Mouse (Mus musculus) hindbrain, embryonic 14.5 days (tissue): Measurements from ENCODE around the gene Stpg4. TPM values are rescaled to one million over a fixed set of nuclear protein-coding genes. Genes with fewer than 3 reads are reported as not detected.

Experiments
- ATAC-seq: fragments of 200-750 bp; cut with Nextera tagmentation; 2 replicates; pipeline ENCODE4 v1.8.0; 2017; ENCODE audit warnings: moderate number of reproducible peaks, mild to moderate bottlenecking, moderate TSS enrichment, moderate library complexity; ENCODE audit not compliant: low FRiP score
- DNase-seq: peaks from one replicate; pipeline ENCODE4 v3.0.0-alpha.2; 2015; ENCODE audit warnings: low spot score
- H3K27ac ChIP-seq: fragments of 300-500 bp; sonication (generic); 2 replicates; pipeline ENCODE4 v1.5.1; 2014; ENCODE audit warnings: mild to moderate bottlenecking, moderate library complexity
- H3K27me3 ChIP-seq: fragments of 300-500 bp; sonication (generic); 2 replicates; pipeline ENCODE4 v1.6.1; 2014; ENCODE audit warnings: mild to moderate bottlenecking, low read length, mixed read lengths; ENCODE audit not compliant: control insufficient read depth, insufficient read depth
- H3K36me3 ChIP-seq: fragments of 300-500 bp; sonication (generic); replicated peaks from 2 replicates; pipeline ENCODE4 v1.6.1; 2014; ENCODE audit not compliant: control insufficient read depth, insufficient read depth
- H3K4me1 ChIP-seq: fragments of 300-500 bp; sonication (generic); replicated peaks from 2 replicates; pipeline ENCODE4 v1.6.1; 2014; ENCODE audit warnings: antibody characterized with exemption, low read length, mixed read lengths; ENCODE audit not compliant: control insufficient read depth, insufficient read depth
- H3K4me2 ChIP-seq: fragments of 300-500 bp; sonication (generic); replicated peaks from 2 replicates; pipeline ENCODE4 v1.6.1; 2014; ENCODE audit warnings: mild to moderate bottlenecking, moderate library complexity
- H3K4me3 ChIP-seq: fragments of 300-500 bp; sonication (generic); replicated peaks from 2 replicates; pipeline ENCODE4 v1.5.1; 2014; ENCODE audit warnings: mild to moderate bottlenecking, low read length
- H3K9ac ChIP-seq: fragments of 300-500 bp; sonication (generic); 2 replicates; pipeline ENCODE4 v1.6.1; 2014
- H3K9me3 ChIP-seq: fragments of 300-500 bp; sonication (generic); 2 replicates; pipeline ENCODE4 v1.6.1; 2016; ENCODE audit warnings: low read length; ENCODE audit not compliant: control insufficient read depth
- WGBS: fragments of 180-500 bp; shearing (Covaris S2); extraction: QIAGEN DNeasy Blood & Tissue Kit; methylation state at CpG from one replicate; pipeline ENCODE4 v1.1.7; 2014; 5-methylcytosine and 5-hydroxymethylcytosine counted together
- polyA plus RNA-seq: library from polyadenylated mRNA; unstranded; fragments of >200 nt; fragmentation: Nextera tagmentation; extraction: Ambion mirVana; gene quantifications from 2 replicates; pipeline ENCODE4 v1.2.1, GENCODE M21; 2014

Gene Stpg4
- polyA plus RNA-seq, 1 experiment from 2014 or later, result not detected

GRCm38 (mm10) chr17:87468616-87469015 lies 41.1 kb upstream of the Stpg4 start:
- Histone ChIP-seq H3K9ac (no peak overlapping the region), H3K4me3 (no peak overlapping the region), H3K36me3 (no peaks in the 10 kb centered on the region), H3K4me1 (peaks cover 6% of the 10 kb centered on the region), H3K27me3 (no peaks in the 10 kb centered on the region), H3K9me3 (no peaks in the 10 kb centered on the region), H3K4me2 (no peak overlapping the region), H3K27ac (no peak overlapping the region)
- WGBS, result 79% methylated on average over 5 of the region's 5 CpGs
- ATAC-seq (no peak), DNase-seq (no peak)

- 33% methylated on average over 3 of the region's 3 CpGs for WGBS
- Histone ChIP-seq H3K4me2 (no peak overlapping the region), H3K27me3 (no peaks in the 10 kb centered on the region), H3K27ac (0 out of 2 replicates have a peak overlapping the region, but pooled peaks have one; percentile 45), H3K4me3 (no peak overlapping the region), H3K36me3 (no peaks in the 10 kb centered on the region), H3K9me3 (no peaks in the 10 kb centered on the region), H3K9ac (no peak overlapping the region), H3K4me1 (peaks cover 42% of the 10 kb centered on the region)
- no peak for DNase-seq
- no peak for ATAC-seq
Measured at GRCm38 (mm10) chr17:87461499-87461896, 34.0 kb upstream of the Stpg4 start.

- peak overlapping the region; percentile 30; the same call in 1 of the 2 replicates for H3K9ac ChIP-seq
- no peaks in the 10 kb centered on the region for H3K36me3 ChIP-seq
- H3K4me3 ChIP-seq, result no peak overlapping the region
- peak; percentile 50 for DNase-seq
- H3K4me2 ChIP-seq, result peak overlapping the region; percentile 31
- H3K9me3 ChIP-seq, result no peaks in the 10 kb centered on the region
- peak overlapping the region; percentile 45 for H3K27ac ChIP-seq
- H3K4me1 ChIP-seq, result peaks cover 42% of the 10 kb centered on the region
- WGBS, result 18% methylated on average over 17 of the region's 17 CpGs
- peak; percentile 56; the same call in 1 of the 2 replicates for ATAC-seq
- no peaks in the 10 kb centered on the region for H3K27me3 ChIP-seq
Measured at GRCm38 (mm10) chr17:87460669-87461498, 33.3 kb upstream of the Stpg4 start.

- ATAC-seq, result no peak; the same call in 1 of the 2 replicates
- Histone ChIP-seq H3K9me3 (no peaks in the 10 kb centered on the region), H3K9ac (peak overlapping the region; percentile 21; the same call in 1 of the 2 replicates), H3K27me3 (no peaks in the 10 kb centered on the region), H3K36me3 (no peaks in the 10 kb centered on the region), H3K27ac (peak overlapping the region; percentile 45), H3K4me3 (no peak overlapping the region), H3K4me1 (peaks cover 42% of the 10 kb centered on the region), H3K4me2 (peak overlapping the region; percentile 31)
- peak; percentile 45 for DNase-seq
- WGBS, result 12% methylated on average over 14 of the region's 14 CpGs
Measured at GRCm38 (mm10) chr17:87459750-87460668, 32.5 kb upstream of the Stpg4 start.

- H3K36me3 ChIP-seq, result no peaks in the 10 kb centered on the region
- 8% methylated on average over 13 of the region's 17 CpGs for WGBS
- peak overlapping the region; percentile 21; the same call in 1 of the 2 replicates for H3K9ac ChIP-seq
- H3K9me3 ChIP-seq, result no peaks in the 10 kb centered on the region
- H3K27ac ChIP-seq, result peak overlapping the region; percentile 55; the same call in 1 of the 2 replicates
- peak overlapping the region; percentile 31 for H3K4me2 ChIP-seq
- no peak overlapping the region for H3K4me3 ChIP-seq
- 0 out of 2 replicates have a peak, but pooled peaks have one; percentile 21 for ATAC-seq
- peaks cover 42% of the 10 kb centered on the region for H3K4me1 ChIP-seq
- H3K27me3 ChIP-seq, result no peaks in the 10 kb centered on the region
- peak; percentile 36 for DNase-seq
Measured at GRCm38 (mm10) chr17:87458911-87459749, 31.6 kb upstream of the Stpg4 start.

- no peaks in the 10 kb centered on the region for H3K36me3 ChIP-seq
- DNase-seq, result no peak
- peaks cover 42% of the 10 kb centered on the region for H3K4me1 ChIP-seq
- no peak overlapping the region for H3K4me3 ChIP-seq
- H3K4me2 ChIP-seq, result no peak overlapping the region
- peak overlapping the region; percentile 55; the same call in 1 of the 2 replicates for H3K27ac ChIP-seq
- ATAC-seq, result no peak
- 31% methylated on average over 7 of the region's 7 CpGs for WGBS
- no peaks in the 10 kb centered on the region for H3K27me3 ChIP-seq
- H3K9ac ChIP-seq, result no peak overlapping the region
- no peaks in the 10 kb centered on the region for H3K9me3 ChIP-seq
Measured at GRCm38 (mm10) chr17:87457961-87458360, 30.4 kb upstream of the Stpg4 start.

GRCm38 (mm10) chr17:87454121-87454520 lies 26.6 kb upstream of the Stpg4 start:
- no peaks in the 10 kb centered on the region for H3K36me3 ChIP-seq
- H3K27me3 ChIP-seq, result no peaks in the 10 kb centered on the region
- no peak overlapping the region for H3K4me2 ChIP-seq
- no peak overlapping the region for H3K4me3 ChIP-seq
- DNase-seq, result no peak
- WGBS, result 85% methylated on average over 3 of the region's 3 CpGs
- no peak overlapping the region for H3K9ac ChIP-seq
- H3K27ac ChIP-seq, result no peak overlapping the region
- peaks cover 15% of the 10 kb centered on the region for H3K4me1 ChIP-seq
- H3K9me3 ChIP-seq, result no peaks in the 10 kb centered on the region
- ATAC-seq, result no peak

GRCm38 (mm10) chr17:87453336-87453735 lies 25.8 kb upstream of the Stpg4 start:
- Histone ChIP-seq H3K4me2 (no peak overlapping the region), H3K4me1 (peaks cover 7% of the 10 kb centered on the region), H3K9ac (no peak overlapping the region), H3K36me3 (no peaks in the 10 kb centered on the region), H3K4me3 (no peak overlapping the region), H3K27me3 (no peaks in the 10 kb centered on the region), H3K27ac (no peak overlapping the region), H3K9me3 (no peaks in the 10 kb centered on the region)
- 85% methylated on average over 7 of the region's 7 CpGs for WGBS
- no peak for DNase-seq
- ATAC-seq, result no peak
